Mouse (Mus musculus) heart, postnatal 10 days (tissue): ENCODE data around the gene Ddrgk1. TPM values are rescaled to one million over a fixed set of nuclear protein-coding genes. Genes with fewer than 3 reads are reported as not detected.
A peak's percentile ranks its signal among the peaks of the same experiment; 100 is the strongest.

ENCODE experiments used
- DNase-seq, 2 experiments: peaks; one replicate each; pipeline ENCODE4 v3.0.0; 2021
- intact Hi-C: fragments of 180-260 bp; cut with DNase I; formaldehyde crosslinking; loops from one replicate; pipeline ENCODE4 v1.15.1; 2025
- total RNA-seq, 2 experiments: library from RNA; stranded (reverse); gene quantifications; 2 replicates each; pipeline ENCODE4 v1.2.3; 2021

Gene Ddrgk1
- total RNA-seq, 2 experiments from 2014 or later = 63.0 to 68.3 TPM

DNA sequence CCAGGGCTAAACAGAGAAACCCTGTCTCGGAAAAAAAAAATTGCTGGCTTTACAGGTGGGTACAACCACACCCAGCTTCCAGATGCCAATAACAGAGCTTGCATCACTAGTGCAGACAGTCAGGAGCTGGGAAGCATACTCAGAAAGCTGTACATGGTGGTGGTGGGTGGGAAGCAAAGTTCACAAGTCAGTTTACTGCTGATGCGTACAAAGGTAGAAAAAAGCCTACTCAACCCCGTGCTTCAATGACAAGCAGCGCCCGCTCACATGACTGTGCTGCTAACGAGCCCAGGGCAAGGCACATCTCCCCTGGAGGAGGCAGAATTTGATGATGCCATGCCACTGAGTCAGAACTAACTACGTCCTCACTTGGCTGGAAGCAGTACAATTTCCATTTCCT lies 45.5 kb downstream of the Ddrgk1 start:
- intact Hi-C loops = no loop called here
- no peak for DNase-seq

DNA sequence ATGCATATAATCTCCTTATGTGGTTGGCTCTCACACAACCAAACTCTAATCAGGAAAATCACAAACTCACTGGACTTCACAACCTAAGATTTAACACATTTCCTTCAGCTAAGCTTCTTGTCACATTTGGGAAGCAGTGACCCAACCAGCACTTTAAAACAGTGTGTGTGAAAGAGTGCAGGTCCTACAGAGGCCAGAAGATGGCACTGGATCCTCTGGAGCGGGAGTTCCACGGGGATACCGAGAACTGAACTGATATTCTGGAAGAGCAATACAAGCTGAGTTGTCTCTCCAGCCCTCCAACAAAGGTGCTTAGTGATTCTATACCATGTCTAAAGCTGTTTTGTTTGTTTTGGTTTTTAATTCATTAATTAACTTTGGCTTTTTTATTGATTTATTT lies 51.4 kb downstream of the Ddrgk1 start:
- intact Hi-C loops = no loop called here
- DNase-seq = peak in 1 of 2 experiments; percentile 34

Other genes with a start within 250 kb of the Ddrgk1 start
- gene Vps16, start 240.3 kb downstream of the Ddrgk1 start, total RNA-seq = 10 to 100 TPM; 30.9 to 32.6 TPM
- 1 to 10 TPM; 5.0 to 6.2 TPM for gene Pced1a, start 240.0 kb downstream of the Ddrgk1 start, total RNA-seq
- 10 to 100 TPM; 76.0 to 76.1 TPM for gene Ptpra, start 214.4 kb downstream of the Ddrgk1 start, total RNA-seq
- gene Mrps26, start 100.9 kb downstream of the Ddrgk1 start, total RNA-seq = 10 to 100 TPM; 76.2 to 77.8 TPM
- gene Oxt, start 88.5 kb downstream of the Ddrgk1 start, total RNA-seq = under 1 TPM in 1 of 2 experiments, not detected in 1; 0.62 TPM
- gene Avp, start 82.1 kb downstream of the Ddrgk1 start, total RNA-seq = 1 to 10 TPM in 1 of 2 experiments, under 1 TPM in 1; 0.60 to 1.1 TPM
- 1 to 10 TPM; 8.8 to 9.5 TPM for gene Fastkd5, start 34.6 kb downstream of the Ddrgk1 start, total RNA-seq
- gene Ubox5, start 34.6 kb downstream of the Ddrgk1 start, total RNA-seq = 1 to 10 TPM; 6.2 to 6.4 TPM
- gene Lzts3, start 21.9 kb downstream of the Ddrgk1 start, total RNA-seq = 1 to 10 TPM; 3.8 to 4.0 TPM
- gene Itpa, start 3.0 kb upstream of the Ddrgk1 start, total RNA-seq = 10 to 100 TPM; 27.0 to 29.4 TPM
- gene Slc4a11, start 32.9 kb upstream of the Ddrgk1 start, total RNA-seq = under 1 TPM; 0.20 to 0.38 TPM
- 10 to 100 TPM; 74.6 to 86.1 TPM for gene 4930402H24Rik, start 241.7 kb upstream of the Ddrgk1 start, total RNA-seq
- 10 to 100 TPM; 29.4 to 30.9 TPM for gene Atrn, start 241.8 kb upstream of the Ddrgk1 start, total RNA-seq